Mouse (Mus musculus) left cerebral cortex, adult 11 months (tissue): ENCODE measurements at regions not wholly inside any gene's neighbourhood (a gene's known extent, or its start where the extent isn't known, plus 50 kb on each side); places are given as distances from the start of the nearest gene placed in this dataset.
"Not testable (repeated sequence)": the region's sequence is repeated elsewhere in the genome, so short reads cannot be mapped to it uniquely, and the experiment has no call there.

ENCODE experiments used
- DNase-seq: peaks from one replicate; pipeline ENCODE4 v3.0.0; 2022; ENCODE audit warnings: low spot score

- DNase-seq: no peak
Observed at GRCm38 (mm10) chr11:22573166-22573565, 61.3 kb downstream of the Tmem17 start.

- no peak for DNase-seq
Observed at GRCm38 (mm10) chr11:22573802-22574201, 61.9 kb downstream of the Tmem17 start.

DNA sequence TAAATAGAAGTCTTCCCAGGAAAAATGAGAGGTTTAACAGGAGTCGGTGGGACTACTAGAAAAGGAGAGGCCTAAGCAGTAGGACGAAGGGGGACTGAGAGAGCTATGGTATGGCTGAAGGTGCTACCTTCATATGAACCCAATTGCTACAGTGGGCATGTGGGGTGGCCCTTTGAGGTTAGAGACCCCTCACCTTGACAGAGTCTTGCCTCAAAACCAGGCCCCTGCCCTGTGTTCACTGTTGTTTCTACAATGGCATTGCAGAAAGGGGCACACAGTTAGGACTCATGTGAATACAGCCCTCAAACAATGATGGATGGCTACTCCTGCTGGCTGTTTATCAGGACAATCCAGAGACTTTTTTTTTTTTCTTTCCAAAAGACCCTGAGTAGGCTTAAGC is 62.6 kb downstream of the Tmem17 start:
- no peak for DNase-seq

- DNase-seq: no peak
Observed at GRCm38 (mm10) chr11:22584100-22584487, 72.2 kb downstream of the Tmem17 start.

GRCm38 (mm10) chr11:22584488-22585158 is 72.7 kb downstream of the Tmem17 start:
- no peak for DNase-seq

GRCm38 (mm10) chr11:22587691-22588241 is 75.9 kb downstream of the Tmem17 start:
- DNase-seq: peak; percentile 25

- DNase-seq: no peak
Observed at GRCm38 (mm10) chr11:22588546-22588945, 76.7 kb downstream of the Tmem17 start.

DNA sequence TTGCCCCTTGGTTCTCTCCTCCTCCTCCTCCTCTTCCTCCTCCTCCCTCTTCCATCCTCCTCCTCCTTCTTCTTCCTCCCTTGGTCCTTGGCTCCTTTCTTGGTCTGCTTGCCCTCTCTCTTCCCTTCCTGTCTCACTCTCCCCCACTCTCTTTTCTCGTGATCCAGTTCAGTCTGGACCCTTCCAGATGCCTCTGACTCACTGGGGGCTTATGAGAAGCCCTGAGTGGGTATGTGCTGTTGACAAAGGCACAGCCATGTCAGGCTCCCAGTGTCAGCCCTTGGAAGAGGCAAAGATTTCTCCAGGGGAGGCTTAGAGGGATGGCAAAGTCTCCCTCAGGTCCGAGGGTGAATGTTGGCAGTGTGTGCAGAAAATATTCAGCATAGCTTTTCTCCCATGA is 78.0 kb downstream of the Tmem17 start:
- DNase-seq: no peak

DNA sequence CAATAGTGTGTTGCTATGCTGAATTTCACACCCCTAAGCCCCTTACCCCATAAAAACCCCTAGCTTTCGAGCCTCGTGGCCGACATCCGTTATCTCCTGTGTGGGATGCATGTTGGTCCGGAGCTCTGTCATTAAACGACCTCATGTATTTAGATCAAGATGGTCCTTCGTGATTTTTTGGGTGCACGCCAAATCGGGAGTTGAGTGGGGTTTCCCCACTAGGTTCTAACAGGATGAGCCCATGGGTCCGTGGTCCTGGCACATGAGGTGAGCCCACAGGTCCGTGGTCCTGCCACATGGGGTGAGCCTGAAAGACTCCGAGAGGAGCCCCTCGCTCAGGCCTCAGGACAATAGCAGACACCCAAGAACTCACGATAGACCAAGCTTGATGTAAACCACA is 79.2 kb downstream of the Tmem17 start:
- DNase-seq: not testable (repeated sequence)

DNA sequence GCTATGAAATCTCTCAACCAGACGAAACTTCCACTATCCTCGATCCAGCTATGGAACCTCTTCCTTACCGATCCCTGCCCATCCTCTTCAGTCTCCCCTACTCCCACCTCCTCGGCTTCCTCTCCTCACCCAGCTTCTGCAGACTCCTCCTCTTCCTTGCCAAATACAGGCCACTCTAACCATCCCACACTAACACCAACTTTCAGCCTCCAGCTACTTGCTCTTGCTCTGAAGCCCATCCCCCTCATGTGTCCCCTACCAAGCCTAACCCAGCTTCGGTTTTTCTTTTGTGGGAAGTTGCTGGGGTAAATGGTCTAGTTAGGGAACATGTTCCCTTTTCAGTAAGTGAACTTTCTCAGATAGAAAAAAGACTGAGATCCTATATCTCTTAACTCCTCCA is 80.8 kb downstream of the Tmem17 start:
- no peak for DNase-seq

DNA sequence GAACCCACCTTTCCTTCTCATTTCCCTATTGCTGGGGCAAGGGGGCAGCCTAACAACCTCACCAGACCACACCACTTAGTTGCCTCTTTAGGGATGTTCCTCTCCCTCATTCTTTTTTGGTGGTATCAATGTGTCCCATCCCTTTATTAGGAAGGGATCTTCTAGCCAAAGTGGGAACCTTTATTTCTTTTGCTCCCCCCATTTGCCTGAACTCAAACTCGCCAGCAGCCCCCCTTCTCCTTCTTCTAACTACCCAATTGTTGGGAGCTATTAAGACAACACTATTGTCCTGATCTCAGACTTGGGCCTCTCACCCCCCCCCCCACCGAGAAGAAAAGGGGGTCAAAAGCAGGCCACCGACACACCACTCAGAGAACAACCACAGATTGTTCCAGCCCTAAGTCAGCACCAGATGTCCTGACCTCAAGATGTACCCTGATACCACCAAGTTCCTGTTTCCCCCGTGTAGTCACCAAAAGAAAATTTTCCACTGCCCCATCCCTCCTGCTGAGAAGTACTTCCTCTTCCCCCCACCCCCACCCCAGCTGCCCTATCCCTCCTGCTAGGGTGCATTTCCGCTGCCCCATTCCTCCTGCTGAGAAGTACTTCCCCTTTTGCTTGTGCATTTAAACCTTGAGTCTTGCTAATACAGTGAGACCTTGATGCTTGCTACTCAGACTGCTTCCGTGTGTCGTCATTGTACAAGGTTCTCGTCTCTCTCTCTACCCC is 84.4 kb downstream of the Tmem17 start:
- no peak for DNase-seq

GRCm38 (mm10) chr11:22596805-22597149 is 84.9 kb downstream of the Tmem17 start:
- DNase-seq: no peak

DNA sequence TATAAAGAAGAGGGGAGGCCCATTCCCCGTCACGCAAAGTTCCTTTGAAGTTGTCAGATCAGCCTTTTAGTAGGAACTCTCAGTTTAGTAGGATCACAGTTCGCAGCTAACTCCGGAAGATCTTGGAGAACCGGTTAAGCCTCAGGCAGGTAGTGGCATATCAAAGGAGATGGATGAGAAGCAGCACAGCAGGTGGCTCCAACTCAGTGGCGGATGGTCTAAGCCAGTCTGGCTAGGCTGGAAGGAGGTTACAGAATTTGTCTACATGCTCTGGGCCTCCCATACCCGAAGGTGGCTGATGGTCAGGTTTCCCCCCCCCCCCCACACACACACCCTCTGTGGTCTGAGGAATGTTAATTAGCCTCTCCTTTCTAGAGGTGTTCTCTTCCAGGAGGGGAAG is 88.5 kb downstream of the Tmem17 start:
- no peak for DNase-seq

- DNase-seq: no peak
Observed at GRCm38 (mm10) chr11:22601977-22602376, 90.1 kb downstream of the Tmem17 start.

DNA sequence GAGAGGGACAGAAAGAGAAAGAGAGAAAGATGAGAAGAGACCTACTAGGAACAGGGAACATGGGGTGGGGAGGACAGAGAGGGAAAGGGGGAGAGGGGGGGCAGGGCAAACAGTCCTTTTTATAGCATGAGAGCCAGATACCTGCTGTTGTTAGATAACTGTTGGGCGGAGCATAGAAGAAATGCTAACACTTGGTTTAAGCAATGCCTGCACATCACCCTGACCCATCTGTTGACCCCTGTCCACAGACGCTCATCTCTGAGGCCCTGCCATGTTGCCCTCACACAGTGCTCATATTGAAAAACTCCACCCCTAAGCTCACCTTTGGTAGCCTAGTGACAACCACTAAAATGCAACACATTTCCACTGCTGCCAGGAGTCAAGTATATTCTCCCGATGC is 90.7 kb downstream of the Tmem17 start:
- DNase-seq: no peak

DNA sequence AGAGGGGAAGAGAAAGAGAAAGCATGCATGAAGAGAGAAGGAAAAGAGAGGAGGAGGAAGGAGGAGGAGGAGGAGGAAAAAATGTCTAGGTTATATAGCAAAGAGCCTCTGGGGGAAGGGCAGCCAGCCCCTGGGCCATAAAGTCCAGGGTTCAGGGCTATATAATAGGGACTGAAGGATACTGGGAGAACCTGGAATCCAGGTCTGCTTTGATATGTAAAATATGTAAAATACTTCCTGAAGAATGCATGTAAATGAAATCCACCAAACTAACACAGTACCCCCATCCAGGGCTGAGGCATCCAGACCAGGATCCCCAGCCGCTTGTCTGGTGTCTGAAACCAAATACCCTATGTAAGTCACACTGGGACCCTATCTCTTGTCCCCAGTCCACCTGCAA is 91.5 kb downstream of the Tmem17 start:
- no peak for DNase-seq

- DNase-seq: no peak
Observed at GRCm38 (mm10) chr11:22606380-22606779, 94.5 kb downstream of the Tmem17 start.

- DNase-seq: no peak
Observed at GRCm38 (mm10) chr11:22607645-22608044, 95.8 kb downstream of the Tmem17 start.

- no peak for DNase-seq
Observed at GRCm38 (mm10) chr11:22608945-22609344, 97.1 kb downstream of the Tmem17 start.

- no peak for DNase-seq
Observed at GRCm38 (mm10) chr11:22610433-22611101, 98.7 kb downstream of the Tmem17 start.

DNA sequence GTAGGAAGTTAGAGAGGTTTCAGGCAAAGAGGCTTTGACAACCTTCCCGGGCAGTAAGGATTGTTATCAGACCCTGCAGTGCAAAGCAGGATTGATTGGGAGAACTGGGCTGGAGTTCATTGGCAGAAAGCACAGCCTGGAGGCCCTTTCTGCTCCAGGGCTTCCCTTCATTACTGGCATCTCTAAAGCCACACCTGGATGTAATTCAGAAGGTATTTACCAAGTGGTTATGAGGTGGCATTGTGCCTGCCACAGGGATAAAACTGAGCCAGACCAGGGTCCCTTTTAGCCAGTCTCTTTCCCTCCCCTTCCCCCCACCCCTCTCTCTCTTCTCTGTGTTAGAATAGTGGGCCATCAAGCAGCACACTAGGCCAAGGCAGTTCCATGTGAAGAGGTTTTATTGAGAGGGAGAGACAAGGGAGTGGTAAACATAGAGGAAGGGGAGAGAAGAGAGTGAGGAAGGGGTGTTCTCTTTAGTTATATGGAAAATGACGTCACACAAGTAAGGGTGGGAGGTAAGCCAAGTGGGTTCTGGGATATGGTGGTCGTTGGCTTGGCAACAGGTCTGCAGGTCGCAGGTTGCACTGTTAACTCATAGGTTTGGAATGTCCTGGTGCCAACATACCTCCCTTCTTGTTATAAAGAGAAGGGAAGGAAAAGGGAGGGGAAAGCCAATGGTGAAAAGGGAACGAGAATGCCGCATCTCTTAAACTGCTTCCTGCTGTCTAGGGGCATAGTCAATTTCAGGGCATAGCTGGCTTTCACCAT is 99.4 kb downstream of the Tmem17 start:
- DNase-seq: no peak

DNA sequence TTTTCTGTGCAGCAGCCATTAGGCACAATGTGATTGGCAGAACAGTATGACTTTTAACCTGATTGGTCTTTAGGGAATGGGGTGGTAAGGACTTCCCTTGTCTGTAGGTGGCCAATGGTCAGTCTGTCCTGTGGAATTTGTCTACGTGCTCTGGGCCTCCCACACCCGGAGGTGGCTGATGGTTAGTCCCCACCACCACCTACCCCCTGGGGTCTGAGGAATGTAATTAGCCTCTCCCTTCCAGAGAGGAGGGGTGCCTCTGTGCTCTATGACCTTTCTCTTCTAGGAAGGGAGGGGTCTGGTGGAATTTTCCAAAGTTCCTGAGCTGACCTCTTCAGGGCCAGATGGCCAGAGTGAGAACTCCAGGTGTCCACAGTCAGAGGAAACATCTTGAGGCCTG is 101.6 kb downstream of the Tmem17 start:
- DNase-seq: no peak
